Mouse (Mus musculus): Measurements from ENCODE around the gene Trpm5.

The Trpm5 gene

GRCm38 (mm10) chr7:143094592-143095553, at the start of gene Trpm5:
Gene Trpm5 (minus strand): TSS chr7:143094642.
- DNase-seq (ENCODE audit: low spot score in 2 of 2), result peak in 1 of 2 experiments; percentile 30

GRCm38 (mm10) chr7:143142680-143143079, 48.2 kb upstream of the Trpm5 start:
- DNase-seq (ENCODE audit: low spot score in 2 of 2), result no peak

- DNase-seq (ENCODE audit: low spot score in 2 of 2), result no peak
Observed at GRCm38 (mm10) chr7:143139932-143140331, 45.5 kb upstream of the Trpm5 start.

- peak; percentile 8 to 9 for DNase-seq (ENCODE audit: low spot score in 2 of 2)
Observed at GRCm38 (mm10) chr7:143138789-143139188, 44.3 kb upstream of the Trpm5 start.

GRCm38 (mm10) chr7:143136561-143136960, 42.1 kb upstream of the Trpm5 start:
- DNase-seq (ENCODE audit: low spot score in 2 of 2), result no peak

GRCm38 (mm10) chr7:143136125-143136524, 41.7 kb upstream of the Trpm5 start:
- DNase-seq (ENCODE audit: low spot score in 2 of 2), result no peak

- no peak for DNase-seq (ENCODE audit: low spot score in 2 of 2)
Observed at GRCm38 (mm10) chr7:143132815-143133214, 38.4 kb upstream of the Trpm5 start.

GRCm38 (mm10) chr7:143124902-143125301, 30.5 kb upstream of the Trpm5 start:
- DNase-seq (ENCODE audit: low spot score in 2 of 2), result no peak

- no peak for DNase-seq (ENCODE audit: low spot score in 2 of 2)
Observed at GRCm38 (mm10) chr7:143123876-143124669, 29.6 kb upstream of the Trpm5 start.

GRCm38 (mm10) chr7:143122191-143122590, 27.7 kb upstream of the Trpm5 start:
- DNase-seq (ENCODE audit: low spot score in 2 of 2), result no peak

- DNase-seq (ENCODE audit: low spot score in 2 of 2), result no peak
Observed at GRCm38 (mm10) chr7:143119826-143120225, 25.4 kb upstream of the Trpm5 start.

GRCm38 (mm10) chr7:143119407-143119806, 25.0 kb upstream of the Trpm5 start:
- no peak for DNase-seq (ENCODE audit: low spot score in 2 of 2)

GRCm38 (mm10) chr7:143116521-143116920, 22.1 kb upstream of the Trpm5 start:
- DNase-seq (ENCODE audit: low spot score in 2 of 2), result no peak

GRCm38 (mm10) chr7:143114773-143115172, 20.3 kb upstream of the Trpm5 start:
- no peak for DNase-seq (ENCODE audit: low spot score in 2 of 2)

- DNase-seq (ENCODE audit: low spot score in 2 of 2), result no peak
Observed at GRCm38 (mm10) chr7:143112395-143112794, 18.0 kb upstream of the Trpm5 start.

- no peak for DNase-seq (ENCODE audit: low spot score in 2 of 2)
Observed at GRCm38 (mm10) chr7:143111719-143112118, 17.3 kb upstream of the Trpm5 start.

- DNase-seq (ENCODE audit: low spot score in 2 of 2), result no peak
Observed at GRCm38 (mm10) chr7:143110803-143111202, 16.4 kb upstream of the Trpm5 start.

- DNase-seq (ENCODE audit: low spot score in 2 of 2), result no peak
Observed at GRCm38 (mm10) chr7:143109696-143110095, 15.3 kb upstream of the Trpm5 start.

GRCm38 (mm10) chr7:143108996-143109660, 14.7 kb upstream of the Trpm5 start:
- no peak for DNase-seq (ENCODE audit: low spot score in 2 of 2)

GRCm38 (mm10) chr7:143108200-143108599, 13.8 kb upstream of the Trpm5 start:
- DNase-seq (ENCODE audit: low spot score in 2 of 2), result no peak

GRCm38 (mm10) chr7:143106672-143107465, 12.4 kb upstream of the Trpm5 start:
- no peak for DNase-seq (ENCODE audit: low spot score in 2 of 2)

Data from natural killer cell, adult 2 months (primary cell).